Mouse (Mus musculus): ENCODE results near the gene Mex3a.

The Mex3a gene

DNA sequence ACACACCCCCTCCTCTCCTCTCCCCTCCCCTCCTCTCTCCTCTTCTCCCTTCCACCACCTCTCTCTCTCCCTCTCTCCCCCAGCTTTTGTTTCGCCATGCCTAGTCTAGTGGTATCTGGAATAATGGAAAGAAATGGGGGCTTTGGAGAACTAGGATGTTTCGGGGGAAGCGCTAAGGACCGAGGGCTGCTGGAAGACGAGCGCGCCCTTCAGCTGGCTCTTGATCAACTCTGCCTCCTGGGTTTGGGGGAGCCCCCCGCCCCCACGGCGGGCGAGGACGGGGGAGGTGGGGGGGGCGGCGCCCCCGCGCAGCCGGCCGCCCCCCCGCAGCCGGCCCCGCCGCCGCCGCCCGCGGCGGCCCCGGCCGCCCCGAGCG is at the start of gene Mex3a:
Mex3a (plus strand) TSS at position 97 of the 376 bp plus-strand sequence.
- no peak for DNase-seq (ENCODE audit: low read depth)

GRCm38 (mm10) chr3:88483141-88483540 is 49.1 kb upstream of the Mex3a start:
- no peak for DNase-seq (ENCODE audit: low read depth)

DNA sequence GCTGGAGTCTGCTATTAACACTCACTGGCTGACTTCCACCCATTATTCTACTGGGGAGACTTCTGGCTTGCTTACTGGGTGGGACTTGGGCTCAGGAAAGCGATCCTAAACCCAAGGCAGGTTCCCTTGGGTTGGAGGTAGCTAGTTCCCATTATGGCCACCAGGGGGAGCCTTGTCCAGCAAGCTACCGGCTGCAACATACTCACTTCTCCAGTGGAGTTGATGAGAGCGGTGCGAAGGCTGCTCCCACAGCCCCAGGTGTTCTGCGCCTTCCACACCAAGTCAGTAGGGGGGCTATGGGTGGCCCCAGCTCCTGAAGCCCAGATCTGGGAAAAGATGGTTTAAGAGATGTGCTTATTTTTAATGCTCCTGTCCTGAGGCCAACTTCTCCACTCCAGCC is 48.6 kb upstream of the Mex3a start:
- peak; percentile 90 for DNase-seq (ENCODE audit: low read depth)

- peak; percentile 65 for DNase-seq (ENCODE audit: low read depth)
These were observed 47.4 kb upstream of the Mex3a start for GRCm38 (mm10) chr3:88484597-88485316.

DNA sequence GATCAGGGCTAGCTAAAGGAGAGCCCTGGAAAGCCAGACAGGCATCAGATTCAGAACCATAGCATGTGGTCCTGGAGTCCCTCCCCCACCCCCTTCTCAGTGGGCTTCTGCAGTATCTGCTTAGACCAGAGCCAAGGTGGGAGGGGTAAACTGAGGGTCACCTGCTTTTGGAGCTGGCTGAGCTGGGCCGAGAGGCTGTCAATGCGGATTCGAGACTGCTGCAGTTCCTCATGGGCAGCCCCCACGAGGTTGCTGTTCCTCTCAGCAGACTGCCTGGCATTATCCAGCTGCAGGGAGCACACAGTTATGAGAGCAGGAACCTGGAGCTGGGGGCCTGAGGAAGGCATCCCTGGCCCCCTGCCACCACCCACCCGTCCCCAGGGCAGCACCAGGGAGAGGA is 46.2 kb upstream of the Mex3a start:
- no peak for DNase-seq (ENCODE audit: low read depth)

DNA sequence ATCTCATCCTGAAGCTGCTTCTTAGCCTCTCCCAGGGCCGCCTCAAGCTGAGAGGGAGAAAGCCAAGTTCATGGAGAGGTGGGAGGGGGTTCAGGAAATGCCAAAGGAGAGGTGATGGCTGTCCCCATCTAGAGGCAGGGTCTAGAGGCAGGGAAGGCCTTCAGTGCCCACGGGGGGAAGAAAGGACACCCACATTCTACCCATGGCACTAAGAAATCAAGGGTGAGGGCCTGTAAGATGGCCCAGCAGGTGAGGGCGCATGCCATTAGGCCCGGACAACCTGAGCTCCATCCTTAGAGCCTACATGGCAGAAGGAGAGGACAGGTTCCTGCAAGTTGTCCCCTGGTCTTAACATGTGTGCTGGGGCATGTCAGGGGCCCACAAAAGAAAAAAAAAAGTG is 45.3 kb upstream of the Mex3a start:
- DNase-seq (ENCODE audit: low read depth) = no peak

DNA sequence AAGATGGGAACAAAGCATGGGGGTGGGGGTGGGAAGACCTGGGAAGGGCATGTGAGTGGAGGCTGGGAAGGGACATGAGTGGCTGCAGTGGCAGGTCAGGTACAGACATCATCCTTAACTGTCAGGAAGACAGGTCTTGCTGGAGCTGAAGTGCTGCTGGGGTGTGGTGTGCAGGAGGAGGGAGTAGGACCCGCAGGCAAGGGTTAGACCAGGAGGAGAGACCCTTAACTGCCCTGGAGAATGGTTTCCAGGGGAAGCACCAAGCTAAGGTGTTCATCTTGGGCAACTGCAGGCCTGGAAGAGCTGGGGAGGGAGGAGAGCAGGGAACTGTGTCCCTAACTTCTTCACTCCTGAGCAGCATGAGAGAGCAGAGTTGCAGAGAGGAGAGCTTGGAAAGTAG is 44.8 kb upstream of the Mex3a start:
- DNase-seq (ENCODE audit: low read depth) = no peak

DNA sequence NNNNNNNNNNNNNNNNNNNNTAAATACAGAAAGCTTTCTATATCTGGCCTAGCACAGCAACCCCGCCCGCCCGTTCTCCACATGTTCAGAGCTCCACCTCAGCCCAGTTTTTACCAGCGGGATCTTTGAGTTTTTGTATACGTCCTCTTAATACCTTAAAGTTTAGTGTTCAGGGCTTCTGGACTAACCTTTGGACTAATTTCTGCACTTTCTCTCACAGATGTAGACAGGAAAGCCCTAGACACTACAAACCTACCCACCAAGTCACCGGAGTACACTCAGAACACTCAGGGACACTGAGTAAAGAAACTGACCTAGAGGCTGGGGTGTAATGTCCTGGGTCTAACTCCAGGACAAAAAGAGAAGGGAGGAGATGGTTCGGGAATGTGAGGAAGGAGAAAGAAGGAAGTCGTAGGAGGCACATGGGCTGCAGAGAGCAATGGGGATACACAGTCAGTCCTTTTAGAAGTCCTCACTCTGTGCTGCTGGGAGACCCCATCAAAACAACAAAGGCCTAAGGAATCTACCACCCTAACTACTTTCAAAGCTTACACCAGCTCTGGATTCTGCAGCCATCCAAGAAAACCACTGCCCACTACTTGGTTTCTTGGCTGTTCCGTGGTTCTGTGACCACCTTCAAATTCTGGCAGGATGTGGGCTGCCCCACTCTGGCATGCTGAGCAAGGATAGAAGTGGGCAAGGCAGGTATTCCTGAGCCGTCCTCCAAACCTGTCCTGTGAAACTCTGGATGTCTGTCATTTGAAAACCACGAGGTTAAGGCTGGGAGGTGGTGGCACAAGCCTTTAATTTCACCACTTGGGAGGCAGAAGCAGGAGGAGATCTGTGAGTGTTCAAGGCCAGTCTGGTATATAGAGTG is 38.3 kb upstream of the Mex3a start:
- no peak for DNase-seq (ENCODE audit: low read depth)

GRCm38 (mm10) chr3:88494836-88495628 is 37.2 kb upstream of the Mex3a start:
- no peak for DNase-seq (ENCODE audit: low read depth)

GRCm38 (mm10) chr3:88495741-88496415 is 36.3 kb upstream of the Mex3a start:
- no peak for DNase-seq (ENCODE audit: low read depth)

GRCm38 (mm10) chr3:88499580-88499979 is 32.6 kb upstream of the Mex3a start:
- DNase-seq (ENCODE audit: low read depth) = no peak

DNA sequence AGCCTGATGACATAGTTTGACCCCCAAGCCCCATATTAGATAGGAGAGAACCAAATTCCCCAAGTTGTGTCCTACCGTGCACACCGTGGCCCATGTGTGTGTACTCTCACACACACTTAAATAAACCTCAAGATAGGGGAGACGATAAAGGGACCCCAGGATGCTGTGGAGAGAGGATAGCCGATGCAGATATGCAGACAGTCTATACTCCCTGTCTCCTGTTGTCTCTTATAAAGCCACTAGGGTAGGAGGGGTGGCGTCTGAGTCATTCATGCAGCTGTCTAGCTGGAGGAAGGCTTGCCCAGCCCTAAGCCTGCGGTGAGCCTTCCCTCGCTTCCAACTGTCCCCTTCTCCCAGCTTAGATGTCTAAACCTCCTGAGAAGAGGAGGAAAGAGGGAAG is 32.1 kb upstream of the Mex3a start:
- DNase-seq (ENCODE audit: low read depth) = no peak

- no peak for DNase-seq (ENCODE audit: low read depth)
These were observed 31.4 kb upstream of the Mex3a start for GRCm38 (mm10) chr3:88500655-88501365.

GRCm38 (mm10) chr3:88501366-88502030 is 30.7 kb upstream of the Mex3a start:
- DNase-seq (ENCODE audit: low read depth) = peak; percentile 34

GRCm38 (mm10) chr3:88502031-88502571 is 30.1 kb upstream of the Mex3a start:
- DNase-seq (ENCODE audit: low read depth) = no peak

DNA sequence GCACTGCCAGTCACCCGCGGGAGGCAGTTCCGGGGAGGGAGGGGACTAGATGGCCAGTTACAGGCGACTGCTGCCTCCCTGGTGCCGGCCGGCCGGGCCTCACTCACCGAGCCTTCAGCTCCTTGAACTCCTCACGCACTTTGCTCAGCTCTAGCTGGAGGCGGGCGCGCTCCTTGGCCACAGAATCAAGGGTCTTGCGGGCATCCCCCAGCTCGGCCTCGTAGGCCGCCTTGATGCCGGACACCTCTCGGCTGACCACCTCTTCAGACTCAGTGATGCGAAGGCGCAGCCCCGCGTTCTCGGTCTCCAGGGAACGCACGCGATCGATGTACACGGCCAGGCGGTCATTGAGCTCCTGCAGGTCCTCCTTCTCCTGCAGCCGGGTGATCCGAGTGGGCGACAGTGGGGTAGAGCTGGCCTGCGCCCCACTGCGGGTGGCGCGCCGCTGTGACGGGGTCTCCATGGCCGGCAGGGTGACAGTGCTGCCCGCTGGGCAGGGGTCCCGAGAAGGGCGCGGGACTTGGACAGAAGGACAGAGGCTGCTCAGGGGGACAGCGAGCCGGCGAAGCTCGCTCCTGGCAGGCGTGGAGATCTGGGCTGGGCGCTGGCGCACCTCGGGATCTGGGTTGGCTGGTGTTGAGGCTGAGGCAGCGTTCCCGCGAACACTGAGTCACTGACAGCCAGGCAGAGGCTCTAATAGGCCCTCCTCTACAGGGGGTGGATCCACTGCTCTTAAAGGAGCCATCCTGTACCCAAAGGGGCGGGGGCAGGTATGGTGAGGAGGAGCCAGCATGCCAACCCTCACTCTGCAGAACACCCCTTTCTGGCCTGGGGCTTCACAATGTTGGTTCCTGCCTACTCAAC is 29.3 kb upstream of the Mex3a start:
- peak; percentile 92 for DNase-seq (ENCODE audit: low read depth)

DNA sequence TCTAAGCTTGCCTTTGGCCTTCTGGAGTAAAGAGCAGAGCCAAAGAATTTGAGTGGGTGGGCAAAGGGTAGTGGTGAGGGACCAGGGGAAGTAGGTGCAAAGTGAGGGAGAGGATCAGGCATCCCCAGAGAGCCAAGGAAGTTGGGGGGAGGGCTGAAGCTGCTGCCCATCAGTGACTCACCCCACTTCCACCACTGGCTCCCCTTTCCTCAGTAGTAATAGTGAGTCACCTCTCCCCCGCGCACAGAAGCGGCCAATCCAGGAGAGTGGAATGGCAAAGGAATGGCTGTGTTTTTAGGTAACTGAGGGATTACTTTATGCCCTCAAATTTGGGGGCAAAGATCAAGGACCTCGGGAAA is 28.7 kb upstream of the Mex3a start:
- DNase-seq (ENCODE audit: low read depth) = no peak

DNA sequence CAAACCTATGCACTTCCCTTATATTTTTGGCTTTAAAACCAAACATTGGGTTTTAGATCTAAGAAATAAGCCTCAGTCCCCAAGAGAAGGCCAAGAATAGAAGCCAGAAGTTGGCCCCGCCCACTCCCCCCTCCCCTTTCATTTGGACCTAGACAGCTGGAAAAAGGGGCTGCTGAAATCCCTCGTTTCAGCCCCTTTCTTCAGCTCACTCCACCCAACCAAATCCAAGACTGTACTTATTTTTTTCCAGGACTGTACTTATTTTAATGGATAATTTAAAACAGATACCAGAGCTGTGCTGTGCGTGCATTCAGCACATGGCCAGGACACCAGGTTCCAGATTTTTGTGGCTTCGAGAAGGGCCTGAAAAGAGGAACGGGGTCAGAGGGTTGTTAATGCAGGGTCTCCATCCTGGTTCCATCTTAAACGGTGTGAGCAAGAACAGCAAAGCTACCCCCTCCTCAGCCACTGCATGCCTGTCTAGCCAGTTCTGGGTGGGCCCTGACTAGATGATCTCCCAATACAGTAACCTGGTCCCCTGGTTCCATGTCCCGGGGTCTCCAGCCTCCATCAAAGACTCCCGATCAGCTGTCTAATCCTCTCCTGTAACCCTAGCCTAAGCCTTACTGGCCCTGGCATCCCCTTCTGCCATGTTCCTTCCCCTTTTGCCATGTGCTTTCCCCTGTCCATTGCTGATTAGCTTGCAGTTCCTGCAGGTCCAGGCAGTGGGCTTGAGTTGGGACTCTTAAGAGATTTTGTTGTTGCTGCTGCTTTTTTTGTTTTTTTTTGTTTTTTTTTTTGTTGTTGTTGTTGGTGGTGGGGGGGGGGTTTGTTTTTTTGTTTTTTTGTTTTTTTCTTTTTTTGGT is 28.1 kb upstream of the Mex3a start:
- DNase-seq (ENCODE audit: low read depth) = no peak

DNA sequence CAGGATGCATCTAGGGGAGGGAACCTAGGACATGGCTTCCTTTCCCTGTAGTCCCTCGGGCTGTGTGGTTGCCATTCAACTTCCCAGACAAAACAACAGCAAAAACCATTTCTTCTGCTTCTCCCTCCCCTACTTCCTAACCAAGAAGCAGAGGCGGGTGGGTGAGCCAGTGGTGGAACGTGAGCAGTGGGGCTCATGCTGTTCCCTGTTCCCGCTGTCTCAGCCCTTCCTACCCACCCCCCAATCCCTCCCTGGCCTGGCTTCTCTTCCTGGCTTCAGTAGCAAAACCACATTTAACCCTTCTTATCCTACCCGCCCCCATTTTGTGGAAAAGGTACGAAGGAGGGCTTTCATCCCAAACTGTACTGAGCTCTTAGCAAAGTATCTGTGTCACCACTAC is 27.1 kb upstream of the Mex3a start:
- no peak for DNase-seq (ENCODE audit: low read depth)
